Mouse (Mus musculus) limb, embryonic 15.5 days (tissue): ENCODE data around the gene Olfr1230. TPM values are rescaled to one million over a fixed set of nuclear protein-coding genes. Genes with fewer than 3 reads are reported as not detected.

ENCODE experiments used
- ATAC-seq: fragments of 200-750 bp; cut with Nextera tagmentation; 2 replicates; pipeline ENCODE4 v1.8.0; 2017; ENCODE audit warnings: low read depth, moderate TSS enrichment; ENCODE audit not compliant: insufficient number of reproducible peaks, low FRiP score, low TSS enrichment
- H3K27ac ChIP-seq: fragments of 300-500 bp; sonication (generic); 2 replicates; pipeline ENCODE4 v1.5.1; 2015; ENCODE audit warnings: moderate library complexity, mild to moderate bottlenecking, inconsistent platforms
- H3K27me3 ChIP-seq: fragments of 300-500 bp; sonication (generic); 2 replicates; pipeline ENCODE4 v1.6.1; 2015; ENCODE audit warnings: inconsistent platforms
- H3K36me3 ChIP-seq: fragments of 300-500 bp; sonication (generic); 2 replicates; pipeline ENCODE4 v1.6.1; 2015; ENCODE audit warnings: inconsistent platforms
- H3K4me1 ChIP-seq: fragments of 300-500 bp; sonication (generic); 2 replicates; pipeline ENCODE4 v1.6.1; 2015; ENCODE audit warnings: inconsistent platforms
- H3K4me2 ChIP-seq: fragments of 300-500 bp; sonication (generic); 2 replicates; pipeline ENCODE4 v1.6.1; 2015; ENCODE audit warnings: mild to moderate bottlenecking, inconsistent platforms
- H3K4me3 ChIP-seq: fragments of 300-500 bp; sonication (generic); 2 replicates; pipeline ENCODE4 v1.5.1; 2015; ENCODE audit warnings: mild to moderate bottlenecking, inconsistent platforms
- H3K9ac ChIP-seq: fragments of 300-500 bp; sonication (generic); 2 replicates; pipeline ENCODE4 v1.6.1; 2015; ENCODE audit warnings: inconsistent platforms
- H3K9me3 ChIP-seq: fragments of 300-500 bp; sonication (generic); 2 replicates; pipeline ENCODE4 v1.6.1; 2016; ENCODE audit warnings: inconsistent platforms
- WGBS: fragments of 180-500 bp; shearing (Covaris S2); methylation state at CpG from one replicate; pipeline ENCODE4 v1.1.7; 2015; 5-methylcytosine and 5-hydroxymethylcytosine counted together
- polyA plus RNA-seq: library from polyadenylated mRNA; unstranded; fragments of >200 nt; fragmentation: Nextera tagmentation; extraction: Ambion mirVana; gene quantifications from 2 replicates; pipeline ENCODE4 v1.2.1, GENCODE M21; 2015

Gene Olfr1230
- not detected in 2 replicates for polyA plus RNA-seq

- Histone ChIP-seq H3K4me2 (no peak within 1 kb of the TSS), H3K36me3 (no peaks in the 10 kb centered on the region), H3K9ac (no peak within 1 kb of the TSS), H3K9me3 (no peaks in the 10 kb centered on the region), H3K4me3 (no peak within 1 kb of the TSS), H3K27me3 (no peaks in the 10 kb centered on the region), H3K27ac (no peak within 1 kb of the TSS), H3K4me1 (no peaks in the 10 kb centered on the region)
- WGBS: 94% methylated on average over 1 of the region's 1 CpGs
- no peak for ATAC-seq
Observed at GRCm38 (mm10) chr2:89297168-89297567, at the start of gene Olfr1230. TSS of gene Olfr1230 (minus strand) at chr2:89297268.

- Histone ChIP-seq H3K9me3 (no peaks in the 10 kb centered on the region), H3K27ac (no peak within 1 kb of the TSS), H3K4me3 (no peak within 1 kb of the TSS), H3K27me3 (no peaks in the 10 kb centered on the region), H3K4me2 (no peak within 1 kb of the TSS), H3K9ac (no peak within 1 kb of the TSS), H3K36me3 (no peaks in the 10 kb centered on the region), H3K4me1 (no peaks in the 10 kb centered on the region)
- no peak for ATAC-seq
Observed at GRCm38 (mm10) chr2:89342298-89342697, 45.2 kb upstream of the Olfr1230 start, which contains the start of gene Olfr1233. TSS of gene Olfr1233 (minus strand) at chr2:89342398.

GRCm38 (mm10) chr2:89329575-89329974 is 32.5 kb upstream of the Olfr1230 start, which contains the start of gene Olfr1232:
TSS of gene Olfr1232 (minus strand) at chr2:89329675.
- Histone ChIP-seq H3K27me3 (no peaks in the 10 kb centered on the region), H3K9ac (no peak within 1 kb of the TSS), H3K4me2 (no peak within 1 kb of the TSS), H3K27ac (no peak within 1 kb of the TSS), H3K4me1 (no peaks in the 10 kb centered on the region), H3K36me3 (no peaks in the 10 kb centered on the region), H3K4me3 (no peak within 1 kb of the TSS), H3K9me3 (no peaks in the 10 kb centered on the region)
- no peak for ATAC-seq

GRCm38 (mm10) chr2:89306974-89307373 is 9.9 kb upstream of the Olfr1230 start, which contains the start of gene Olfr1231:
TSS of gene Olfr1231 (minus strand) at chr2:89307074.
- no peak for ATAC-seq
- no peaks in the 10 kb centered on the region for H3K27me3 ChIP-seq

GRCm38 (mm10) chr2:89287914-89288313 is 9.2 kb downstream of the Olfr1230 start, which contains the start of gene Olfr1229:
TSS of gene Olfr1229 (minus strand) at chr2:89288014.
- Histone ChIP-seq H3K27ac (no peak within 1 kb of the TSS), H3K36me3 (no peaks in the 10 kb centered on the region), H3K27me3 (no peaks in the 10 kb centered on the region), H3K9ac (no peak within 1 kb of the TSS), H3K4me1 (no peaks in the 10 kb centered on the region), H3K4me3 (no peak within 1 kb of the TSS), H3K9me3 (no peaks in the 10 kb centered on the region), H3K4me2 (no peak within 1 kb of the TSS)
- ATAC-seq: no peak
- WGBS: 73% methylated on average over 2 of the region's 2 CpGs

More at GRCm38 (mm10) chr2:89306974-89307373, 9.9 kb upstream of the Olfr1230 start, which contains the start of gene Olfr1231:
- Histone ChIP-seq H3K4me1 (no peaks in the 10 kb centered on the region), H3K9ac (no peak within 1 kb of the TSS), H3K27ac (no peak within 1 kb of the TSS), H3K4me3 (no peak within 1 kb of the TSS), H3K9me3 (no peaks in the 10 kb centered on the region), H3K36me3 (no peaks in the 10 kb centered on the region), H3K4me2 (no peak within 1 kb of the TSS)
- WGBS: 61% methylated on average over 2 of the region's 2 CpGs

GRCm38 (mm10) chr2:89253962-89254361 is 43.1 kb downstream of the Olfr1230 start, which contains the start of gene Olfr1228:
TSS of gene Olfr1228 (minus strand) at chr2:89254062.
- no peak within 1 kb of the TSS for H3K4me2 ChIP-seq
- H3K9me3 ChIP-seq: no peaks in the 10 kb centered on the region
- no peak within 1 kb of the TSS for H3K4me3 ChIP-seq
- no peak for ATAC-seq
- H3K9ac ChIP-seq: no peak within 1 kb of the TSS
- H3K36me3 ChIP-seq: no peaks in the 10 kb centered on the region
- H3K27ac ChIP-seq: no peak within 1 kb of the TSS
- no peaks in the 10 kb centered on the region for H3K27me3 ChIP-seq
- H3K4me1 ChIP-seq: no peaks in the 10 kb centered on the region

Other genes starting within 250 kb of the Olfr1230 start
- not detected in 2 replicates for gene Olfr1218, start 236.1 kb downstream of the Olfr1230 start, polyA plus RNA-seq
- not detected in 2 replicates for gene Olfr1219, start 213.8 kb downstream of the Olfr1230 start, polyA plus RNA-seq
- gene Olfr1220, start 190.4 kb downstream of the Olfr1230 start, polyA plus RNA-seq: not detected in 2 replicates
- gene Olfr1221, start 180.0 kb downstream of the Olfr1230 start, polyA plus RNA-seq: not detected in 2 replicates
- not detected in 2 replicates for gene Olfr1222, start 164.2 kb downstream of the Olfr1230 start, polyA plus RNA-seq
- not detected in 2 replicates for gene Olfr1223, start 145.7 kb downstream of the Olfr1230 start, polyA plus RNA-seq
- not detected in 2 replicates for gene Olfr1224-ps1, start 133.2 kb downstream of the Olfr1230 start, polyA plus RNA-seq
- gene Olfr1225, start 122.6 kb downstream of the Olfr1230 start, polyA plus RNA-seq: not detected in 2 replicates
- gene Olfr1226, start 97.2 kb downstream of the Olfr1230 start, polyA plus RNA-seq: not detected in 2 replicates
- not detected in 2 replicates for gene Olfr1228, start 43.2 kb downstream of the Olfr1230 start, polyA plus RNA-seq
- gene Olfr1229, start 9.3 kb downstream of the Olfr1230 start, polyA plus RNA-seq: not detected in 2 replicates
- gene Olfr1231, start 9.8 kb upstream of the Olfr1230 start, polyA plus RNA-seq: not detected in 2 replicates
- not detected in 2 replicates for gene Olfr1232, start 32.4 kb upstream of the Olfr1230 start, polyA plus RNA-seq
- not detected in 2 replicates for gene Olfr1233, start 45.1 kb upstream of the Olfr1230 start, polyA plus RNA-seq
- gene Olfr1234, start 67.6 kb upstream of the Olfr1230 start, polyA plus RNA-seq: not detected in 2 replicates
- gene Olfr1238, start 112.4 kb upstream of the Olfr1230 start, polyA plus RNA-seq: not detected in 2 replicates
- not detected in 2 replicates for gene Olfr1239, start 123.1 kb upstream of the Olfr1230 start, polyA plus RNA-seq
- gene Olfr1240, start 145.7 kb upstream of the Olfr1230 start, polyA plus RNA-seq: not detected in 2 replicates
- gene Olfr1241, start 189.9 kb upstream of the Olfr1230 start, polyA plus RNA-seq: not detected in 2 replicates
- gene Olfr1242, start 201.1 kb upstream of the Olfr1230 start, polyA plus RNA-seq: not detected in 2 replicates
- not detected in 2 replicates for gene Olfr1243, start 234.2 kb upstream of the Olfr1230 start, polyA plus RNA-seq